Mouse (Mus musculus) T-cell, adult 66 days (primary cell): ENCODE results near the gene Ckm. TPM values are rescaled to one million over a fixed set of nuclear protein-coding genes. Genes with fewer than 3 reads are reported as not detected.

Source experiments
- total RNA-seq, 2 experiments: library from RNA; stranded (reverse); gene quantifications; 3 replicates in 1 of 2; 4 replicates in 1 of 2; pipeline ENCODE4 v1.2.4; 2023

The Ckm gene
- not detected for total RNA-seq

DNA sequence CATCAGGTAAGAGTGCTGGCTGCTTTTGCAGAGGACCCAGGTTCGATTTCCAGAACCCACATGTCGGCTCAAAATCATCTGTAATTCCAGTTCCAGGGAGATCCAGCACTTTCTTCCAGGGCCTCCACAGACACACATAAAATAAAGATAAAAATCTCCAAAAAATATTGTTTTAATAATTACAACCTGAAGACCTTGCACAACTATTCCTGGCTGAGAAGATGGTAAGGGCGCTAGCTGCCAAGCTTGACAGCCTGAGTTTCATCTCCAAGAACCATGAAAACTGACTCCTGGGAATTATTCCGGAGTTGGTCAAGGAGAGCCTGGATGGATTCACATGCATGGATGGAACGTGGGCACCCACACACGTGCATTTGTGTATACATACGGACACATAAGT, at the start of gene Ckm:
Ckm (plus strand) TSS at position 301 of the 400 bp plus-strand sequence.

GRCm38 (mm10) chr7:19359299-19359891, 45.2 kb upstream of the Ckm start, which contains the start of the genes Cd3eap and Ppp1r13l:
Gene Cd3eap (minus strand): TSS chr7:19359483.
Gene Ppp1r13l (plus strand): TSS chr7:19359749.

GRCm38 (mm10) chr7:19381377-19382165, 23.0 kb upstream of the Ckm start, which contains the start of gene Ercc2:
Gene Ercc2 (plus strand): TSS chr7:19382010.

DNA sequence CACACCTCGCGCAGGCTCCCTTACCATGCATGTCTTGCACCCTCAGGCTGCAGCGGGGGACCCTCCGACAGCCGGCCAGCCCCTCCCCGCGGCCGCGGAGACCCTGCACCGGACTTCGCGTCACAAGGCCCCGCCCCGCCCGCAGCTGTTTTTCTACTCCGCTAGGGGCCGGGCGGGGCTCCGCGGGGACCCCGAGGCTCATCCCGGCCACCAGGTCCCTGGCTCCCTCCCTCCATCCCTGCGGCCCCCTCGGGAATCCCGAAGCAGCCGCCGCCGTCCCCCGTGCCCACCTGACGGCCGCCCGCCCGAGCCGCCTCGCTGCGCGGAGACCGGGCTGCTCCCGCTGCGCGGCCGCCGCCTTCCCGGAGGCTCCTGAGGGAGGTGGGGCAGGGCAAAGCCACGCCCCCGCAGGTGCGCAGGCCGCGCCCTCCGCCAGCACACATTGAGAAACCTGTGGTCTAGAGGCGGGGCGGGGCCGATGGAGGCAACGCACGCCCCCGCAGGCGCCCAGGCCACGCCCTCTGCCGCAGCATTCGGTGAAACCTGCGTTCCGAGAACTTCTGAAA, 762 bp upstream of the Ckm start, which contains the start of gene Klc3:
Klc3 (minus strand) TSS at position 374 of the 566 bp plus-strand sequence.

DNA sequence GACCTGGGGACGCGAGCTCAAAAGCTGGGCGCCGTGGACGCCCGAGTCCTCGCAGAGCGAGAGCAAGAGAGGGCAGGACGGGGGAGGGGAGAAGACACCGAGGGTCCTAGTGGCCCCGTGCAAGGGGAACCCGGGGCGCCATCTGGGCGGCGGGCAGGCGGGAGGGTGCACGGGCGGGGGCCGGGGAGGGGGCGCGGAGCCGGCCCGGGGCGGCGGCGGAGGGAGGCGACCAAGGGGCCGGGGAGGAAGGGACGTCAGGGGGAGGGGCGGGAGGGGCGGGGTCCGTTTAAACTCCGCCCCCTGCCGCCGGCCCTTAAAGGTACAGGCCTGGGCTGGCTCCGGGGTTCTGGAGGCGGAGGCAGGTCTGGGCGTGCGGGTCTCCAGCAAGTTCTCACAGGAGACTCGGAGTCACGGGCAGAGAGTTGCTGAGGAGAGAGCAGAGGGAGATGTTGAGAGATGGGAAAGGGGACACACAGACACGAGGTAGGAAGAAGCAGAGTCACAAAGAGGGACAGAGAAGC, 54.1 kb downstream of the Ckm start, which contains the start of gene Mark4:
Mark4 (minus strand) TSS at position 231 of the 521 bp plus-strand sequence.

DNA sequence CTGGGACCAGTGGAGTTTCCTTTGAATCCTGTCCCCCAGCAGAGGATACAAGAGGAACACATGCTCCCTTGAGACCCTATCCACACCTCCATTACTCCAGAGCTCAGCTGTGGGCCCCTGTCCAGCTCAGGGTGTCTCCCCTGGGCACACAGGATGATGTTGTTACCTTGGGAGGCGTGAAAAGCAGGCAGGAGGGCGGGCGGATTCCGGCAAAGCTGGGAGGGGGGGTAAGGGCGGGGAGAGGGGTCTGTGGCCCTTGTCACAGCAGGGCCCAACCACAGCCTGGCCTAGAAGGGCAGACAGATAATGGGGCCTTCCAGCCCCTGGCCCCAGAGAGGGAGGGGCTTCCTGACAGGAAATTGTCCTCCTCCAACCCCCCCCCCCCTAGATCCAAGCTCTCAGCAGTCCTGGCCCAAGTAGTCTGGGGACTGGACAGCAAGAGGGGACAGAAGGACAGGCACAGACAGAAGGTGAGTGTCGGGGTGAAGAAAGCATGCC, 58.4 kb downstream of the Ckm start, which contains the start of gene Exoc3l2:
Exoc3l2 (plus strand) TSS at position 448 of the 498 bp plus-strand sequence.

Other genes starting within 250 kb of the Ckm start
- not detected for gene Gipr, start 238.6 kb upstream of the Ckm start, total RNA-seq
- 10 to 100 TPM; 15.3 to 17.8 TPM for gene Eml2, start 228.4 kb upstream of the Ckm start, total RNA-seq
- not detected for gene Gpr4, start 192.2 kb upstream of the Ckm start, total RNA-seq
- gene Opa3, start 176.4 kb upstream of the Ckm start, total RNA-seq, result 10 to 100 TPM; 45.0 to 46.4 TPM
- gene Vasp, start 133.0 kb upstream of the Ckm start, total RNA-seq, result 100 to 1,000 TPM; 335 to 340 TPM
- 1 to 10 TPM in 1 of 2 experiments, under 1 TPM in 1; 0.44 to 1.2 TPM for gene Ppm1n, start 124.7 kb upstream of the Ckm start, total RNA-seq
- gene Rtn2, start 122.2 kb upstream of the Ckm start, total RNA-seq, result not detected
- 100 to 1,000 TPM in 1 of 2 experiments, 10 to 100 TPM in 1; 90.5 to 127 TPM for gene Fosb, start 94.7 kb upstream of the Ckm start, total RNA-seq
- 10 to 100 TPM; 66.3 to 78.5 TPM for gene Ercc1, start 60.0 kb upstream of the Ckm start, total RNA-seq
- 10 to 100 TPM; 13.1 to 14.6 TPM for gene Cd3eap, start 45.3 kb upstream of the Ckm start, total RNA-seq
- gene Ppp1r13l, start 45.0 kb upstream of the Ckm start, total RNA-seq, result 1 to 10 TPM; 1.1 to 1.6 TPM
- 10 to 100 TPM; 75.2 to 85.1 TPM for gene Ercc2, start 22.8 kb upstream of the Ckm start, total RNA-seq
- 1 to 10 TPM; 3.0 to 4.6 TPM for gene Klc3, start 672 bp upstream of the Ckm start, total RNA-seq
- 10 to 100 TPM; 25.0 to 29.2 TPM for gene Mark4, start 54.0 kb downstream of the Ckm start, total RNA-seq
- not detected for gene Exoc3l2, start 58.6 kb downstream of the Ckm start, total RNA-seq
- 1 to 10 TPM; 4.8 to 5.1 TPM for gene Bloc1s3, start 103.6 kb downstream of the Ckm start, total RNA-seq
- gene Trappc6a, start 103.6 kb downstream of the Ckm start, total RNA-seq, result 10 to 100 TPM; 19.2 to 22.3 TPM
- gene Nkpd1, start 113.1 kb downstream of the Ckm start, total RNA-seq, result under 1 TPM in 1 of 2 experiments, not detected in 1; 0.38 TPM
- 10 to 100 TPM; 54.3 to 60.4 TPM for gene Ppp1r37, start 158.3 kb downstream of the Ckm start, total RNA-seq
- 1 to 10 TPM; 2.5 TPM for gene Zfp296, start 172.5 kb downstream of the Ckm start, total RNA-seq
- gene Gemin7, start 172.8 kb downstream of the Ckm start, total RNA-seq, result 10 to 100 TPM; 50.9 to 57.8 TPM
- 10 to 100 TPM; 85.5 to 85.6 TPM for gene Clasrp, start 199.7 kb downstream of the Ckm start, total RNA-seq
- gene Relb, start 224.7 kb downstream of the Ckm start, total RNA-seq, result 10 to 100 TPM; 50.3 to 55.7 TPM